Mouse (Mus musculus) gastrocnemius, adult 8-10 months (tissue): ENCODE results near the gene Krtap27-1. TPM values are rescaled to one million over a fixed set of nuclear protein-coding genes. Genes with fewer than 3 reads are reported as not detected.

Experiments used
- total RNA-seq, 4 experiments: library from RNA; stranded (reverse); gene quantifications; 2 replicates each; pipeline ENCODE4 v1.2.4; 2022

Krtap27-1 gene
- total RNA-seq, 4 experiments from 2014 or later: not detected

Other genes starting within 250 kb of the Krtap27-1 start
- gene Cldn17, start 164.7 kb downstream of the Krtap27-1 start, total RNA-seq: not detected
- gene Cldn8, start 108.5 kb downstream of the Krtap27-1 start, total RNA-seq: not detected
- not detected for gene Krtap24-1, start 59.4 kb downstream of the Krtap27-1 start, total RNA-seq
- under 1 TPM in 3 of 4 experiments, not detected in 1; 0.35 to 0.75 (median 0.58) TPM for gene 2310079G19Rik, start 44.0 kb downstream of the Krtap27-1 start, total RNA-seq
- gene Krtap26-1, start 23.9 kb downstream of the Krtap27-1 start, total RNA-seq: not detected
- not detected for gene 2310061N02Rik, start 36.3 kb upstream of the Krtap27-1 start, total RNA-seq
- not detected for gene Krtap13-1, start 57.2 kb upstream of the Krtap27-1 start, total RNA-seq
- gene Krtap13, start 80.0 kb upstream of the Krtap27-1 start, total RNA-seq: not detected
- gene 2310034C09Rik, start 87.2 kb upstream of the Krtap27-1 start, total RNA-seq: not detected
- gene 2310057N15Rik, start 102.5 kb upstream of the Krtap27-1 start, total RNA-seq: not detected
- gene Gm5965, start 106.2 kb upstream of the Krtap27-1 start, total RNA-seq: not detected
- not detected for gene Gm20741, start 140.5 kb upstream of the Krtap27-1 start, total RNA-seq
- not detected for gene Krtap15, start 148.5 kb upstream of the Krtap27-1 start, total RNA-seq
- gene Krtap14, start 154.5 kb upstream of the Krtap27-1 start, total RNA-seq: not detected
- gene Krtap19-1, start 197.7 kb upstream of the Krtap27-1 start, total RNA-seq: not detected
- not detected for gene Krtap19-2, start 202.6 kb upstream of the Krtap27-1 start, total RNA-seq
- not detected for gene Krtap19-3, start 206.4 kb upstream of the Krtap27-1 start, total RNA-seq
- not detected for gene Krtap19-4, start 213.4 kb upstream of the Krtap27-1 start, total RNA-seq
- gene Krtap19-5, start 224.8 kb upstream of the Krtap27-1 start, total RNA-seq: not detected